Mouse (Mus musculus) thymus, adult 2 months (tissue): ENCODE results near the gene Nup210l. TPM values are rescaled to one million over a fixed set of nuclear protein-coding genes. Genes with fewer than 3 reads are reported as not detected.

Experiments used
- DNase-seq: peaks from one replicate; pipeline ENCODE4 v3.0.0; 2021
- H3K27ac ChIP-seq: fragments of 200-500 bp; 2 replicates; pipeline ENCODE4 v1.5.1; 2012; ENCODE audit warnings: low read length, control low read depth; ENCODE audit not compliant: control insufficient read depth, insufficient read depth
- H3K27me3 ChIP-seq: fragments of 200-500 bp; 2 replicates; pipeline ENCODE4 v1.6.1; 2012; ENCODE audit warnings: mild to moderate bottlenecking, low read length, moderate library complexity, mixed read lengths; ENCODE audit not compliant: control insufficient read depth, insufficient read depth
- H3K36me3 ChIP-seq: fragments of 200-500 bp; 2 replicates; pipeline ENCODE4 v1.6.1; 2012; ENCODE audit warnings: mild to moderate bottlenecking, low read length, moderate library complexity; ENCODE audit not compliant: control insufficient read depth, insufficient read depth
- H3K4me1 ChIP-seq: fragments of 200-500 bp; replicated peaks from 2 replicates; pipeline ENCODE4 v1.6.1; 2012; ENCODE audit warnings: low read length; ENCODE audit not compliant: control insufficient read depth, insufficient read depth
- H3K4me3 ChIP-seq: fragments of 200-500 bp; 2 replicates; pipeline ENCODE4 v1.5.1; 2012; ENCODE audit warnings: mild to moderate bottlenecking, low read length, control low read depth, moderate library complexity; ENCODE audit not compliant: control insufficient read depth, insufficient read depth
- CTCF ChIP-seq: fragments of 200-500 bp; IDR thresholded peaks from 2 replicates; pipeline ENCODE4 v1.5.1; 2012; ENCODE audit warnings: mild to moderate bottlenecking, control low read depth, low read length, moderate library complexity, borderline replicate concordance; ENCODE audit not compliant: control insufficient read depth, poor library complexity, insufficient read depth; ENCODE audit errors: extremely low read depth
- POLR2A ChIP-seq: fragments of 200-500 bp; IDR thresholded peaks from 2 replicates; pipeline ENCODE4 v1.6.1; 2012; ENCODE audit warnings: mild to moderate bottlenecking, low read length, control low read depth, moderate library complexity; ENCODE audit not compliant: control insufficient read depth, poor library complexity, insufficient read depth; ENCODE audit errors: extremely low read depth
- WGBS: fragments of 180-500 bp; shearing (Covaris S2); methylation state at CpG from one replicate; pipeline ENCODE4 v1.1.7; 2018; 5-methylcytosine and 5-hydroxymethylcytosine counted together
- polyA plus RNA-seq: library from polyadenylated mRNA; depleted of rRNA; stranded (reverse); fragments of >200 nt; gene quantifications from 2 replicates; pipeline ENCODE4 v1.2.3, GENCODE M21; 2012

Gene Nup210l
- polyA plus RNA-seq, 1 experiment = 1.5 TPM

GRCm38 (mm10) chr3:90183581-90183980 is 79.6 kb downstream of the Nup210l start:
- Histone ChIP-seq H3K4me3 (no peak overlapping the region), H3K36me3 (no peaks in the 10 kb centered on the region), H3K4me1 (no peaks in the 10 kb centered on the region), H3K27ac (no peak overlapping the region), H3K27me3 (no peaks in the 10 kb centered on the region)
- WGBS = 90% methylated on average over 3 of the region's 3 CpGs
- DNase-seq = no peak
- TF ChIP-seq CTCF (no peak), POLR2A (no peak)

- Histone ChIP-seq H3K4me3 (no peak overlapping the region), H3K4me1 (no peaks in the 10 kb centered on the region), H3K27me3 (no peaks in the 10 kb centered on the region), H3K36me3 (no peaks in the 10 kb centered on the region), H3K27ac (no peak overlapping the region)
- DNase-seq = no peak
- WGBS = 88% methylated on average over 11 of the region's 11 CpGs
- TF ChIP-seq POLR2A (no peak), CTCF (no peak)
Observed at GRCm38 (mm10) chr3:90190859-90191510, 87.1 kb downstream of the Nup210l start.

GRCm38 (mm10) chr3:90194759-90195158 is 90.8 kb downstream of the Nup210l start:
- no peaks in the 10 kb centered on the region for H3K4me1 ChIP-seq
- H3K4me3 ChIP-seq = no peak overlapping the region
- no peaks in the 10 kb centered on the region for H3K36me3 ChIP-seq
- 90% methylated on average over 4 of the region's 4 CpGs for WGBS
- no peak for TF ChIP-seq CTCF
- TF ChIP-seq POLR2A = no peak
- H3K27ac ChIP-seq = no peak overlapping the region
- DNase-seq = no peak
- no peaks in the 10 kb centered on the region for H3K27me3 ChIP-seq

GRCm38 (mm10) chr3:90195644-90196043 is 91.7 kb downstream of the Nup210l start:
- no peak for DNase-seq
- Histone ChIP-seq H3K27ac (no peak overlapping the region), H3K36me3 (no peaks in the 10 kb centered on the region), H3K4me3 (no peak overlapping the region), H3K4me1 (no peaks in the 10 kb centered on the region), H3K27me3 (no peaks in the 10 kb centered on the region)
- WGBS = 68% methylated on average over 1 of the region's 1 CpGs
- TF ChIP-seq CTCF = no peak
- no peak for TF ChIP-seq POLR2A

GRCm38 (mm10) chr3:90197548-90197947 is 93.6 kb downstream of the Nup210l start:
- H3K27ac ChIP-seq = no peak overlapping the region
- no peak overlapping the region for H3K4me3 ChIP-seq
- H3K4me1 ChIP-seq = no peaks in the 10 kb centered on the region
- no peak for TF ChIP-seq POLR2A
- no peak for TF ChIP-seq CTCF
- DNase-seq = no peak
- no peaks in the 10 kb centered on the region for H3K36me3 ChIP-seq
- no peaks in the 10 kb centered on the region for H3K27me3 ChIP-seq
- 96% methylated on average over 1 of the region's 1 CpGs for whole genome bisulfite sequencing

- Histone ChIP-seq H3K4me3 (no peak overlapping the region), H3K4me1 (no peaks in the 10 kb centered on the region), H3K27me3 (no peaks in the 10 kb centered on the region), H3K27ac (no peak overlapping the region), H3K36me3 (peaks cover 7% of the 10 kb centered on the region; the same call in 1 of the 2 replicates)
- TF ChIP-seq POLR2A = no peak
- TF ChIP-seq CTCF = no peak
- 85% methylated on average over 1 of the region's 1 CpGs for WGBS
- no peak for DNase-seq
Observed at GRCm38 (mm10) chr3:90202884-90203283, 99.0 kb downstream of the Nup210l start.
